Mouse (Mus musculus) G1E (cell line): Measurements from ENCODE around the gene Med9. TPM values are rescaled to one million over a fixed set of nuclear protein-coding genes. Genes with fewer than 3 reads are reported as not detected.
A peak's percentile ranks its signal among the peaks of the same experiment; 100 is the strongest.

Experiments used
- ATAC-seq: 2 replicates; pipeline ENCODE4 v1.8.0; 2016; ENCODE audit warnings: mild to moderate bottlenecking; ENCODE audit not compliant: insufficient number of reproducible peaks, poor library complexity, low FRiP score, severe bottlenecking; ENCODE audit errors: extremely low read depth
- DNase-seq: peaks from one replicate; pipeline ENCODE4 v3.0.0; 2012; ENCODE audit warnings: low spot score
- H3K27me3 ChIP-seq: 2 replicates; pipeline ENCODE4 v1.6.1; 2012; ENCODE audit warnings: mild to moderate bottlenecking, low read length, inconsistent platforms; ENCODE audit not compliant: insufficient read depth
- H3K36me3 ChIP-seq: replicated peaks from 2 replicates; pipeline ENCODE3; 2012; ENCODE audit warnings: mild to moderate bottlenecking, inconsistent platforms
- H3K4me1 ChIP-seq: 2 replicates; pipeline ENCODE4 v1.6.1; 2012; ENCODE audit warnings: low read depth, low read length, inconsistent platforms, mixed read lengths; ENCODE audit not compliant: insufficient read depth
- H3K4me3 ChIP-seq: 2 replicates; pipeline ENCODE4 v1.5.1; 2012; ENCODE audit warnings: low read depth, mild to moderate bottlenecking, inconsistent platforms, low read length, moderate library complexity, mixed read lengths
- H3K9me3 ChIP-seq: replicated peaks from 2 replicates; pipeline ENCODE4 v1.6.1; 2012; ENCODE audit warnings: inconsistent platforms
- CTCF ChIP-seq: IDR thresholded peaks from 2 replicates; pipeline ENCODE4 v1.5.1; 2012; ENCODE audit warnings: low read depth, low read length, inconsistent platforms, mixed read lengths
- GATA1 ChIP-seq: IDR thresholded peaks from 2 replicates; pipeline ENCODE4 v1.6.1; 2012; ENCODE audit warnings: borderline replicate concordance, low read length, inconsistent platforms, mixed read lengths
- GATA2 ChIP-seq: IDR thresholded peaks from 2 replicates; pipeline ENCODE4 v1.6.1; 2012; ENCODE audit warnings: low read depth, low read length, inconsistent platforms, borderline replicate concordance
- POLR2AphosphoS5 ChIP-seq: IDR thresholded peaks from 2 replicates; pipeline ENCODE4 v1.6.1; 2012; ENCODE audit warnings: low read depth, low read length, inconsistent platforms; ENCODE audit not compliant: insufficient replicate concordance
- TAL1 ChIP-seq: conservative IDR thresholded peaks from 2 replicates; pipeline ENCODE4 v1.6.1; 2012; ENCODE audit warnings: low read depth, low read length, inconsistent platforms, mixed read lengths
- polyA plus RNA-seq: library from polyadenylated mRNA; stranded (reverse); fragments of >175 nt; gene quantifications from 2 replicates; pipeline ENCODE4 v1.2.3, GENCODE M21; 2012
- total RNA-seq, 2 experiments: library from RNA; stranded (forward) in 1 of 2; stranded (reverse) in 1 of 2; fragments of 200-1000 nt in 1 of 2; fragments of >200 nt in 1 of 2; fragmentation: Nextera tagmentation in 1 of 2; gene quantifications; 2 replicates each; pipeline ENCODE4 v1.2.3; 2014 to 2017

Med9 gene
- total RNA-seq (2014; fragmentation: Nextera tagmentation) (11.8 and 13.7 TPM in 2 replicates), total RNA-seq (2017) (23.2 and 25.9 TPM in 2 replicates), polyA plus RNA-seq (59.5 and 72.7 TPM in 2 replicates)

- TF ChIP-seq CTCF = no peak
- no peak for TF ChIP-seq TAL1
- TF ChIP-seq POLR2AphosphoS5 = no peak
- TF ChIP-seq GATA2 = no peak
- TF ChIP-seq GATA1 = no peak
- Histone ChIP-seq H3K9me3 (no peaks in the 10 kb centered on the region), H3K4me1 (peaks cover 35% of the 10 kb centered on the region), H3K36me3 (peaks cover 36% of the 10 kb centered on the region), H3K27me3 (no peaks in the 10 kb centered on the region), H3K4me3 (peak within 1 kb of the TSS; percentile 98)
- DNase-seq (peak; percentile 95), ATAC-seq (peak; percentile 28)
These were observed at the start of gene Med9 for GRCm38 (mm10) chr11:59947752-59948400. Gene Med9, plus strand, starts transcription at chr11:59948206.

GRCm38 (mm10) chr11:59899711-59900685 is 48.0 kb upstream of the Med9 start:
- TF ChIP-seq TAL1 = no peak
- TF ChIP-seq CTCF = no peak
- TF ChIP-seq GATA2 = no peak
- no peak for TF ChIP-seq POLR2AphosphoS5
- no peak for TF ChIP-seq GATA1
- peaks cover 67% of the 10 kb centered on the region for H3K27me3 ChIP-seq
- no peaks in the 10 kb centered on the region for H3K36me3 ChIP-seq
- H3K9me3 ChIP-seq = no peaks in the 10 kb centered on the region
- H3K4me3 ChIP-seq = no peak overlapping the region
- H3K4me1 ChIP-seq = peaks cover 13% of the 10 kb centered on the region
- DNase-seq = no peak
- ATAC-seq = no peak

DNA sequence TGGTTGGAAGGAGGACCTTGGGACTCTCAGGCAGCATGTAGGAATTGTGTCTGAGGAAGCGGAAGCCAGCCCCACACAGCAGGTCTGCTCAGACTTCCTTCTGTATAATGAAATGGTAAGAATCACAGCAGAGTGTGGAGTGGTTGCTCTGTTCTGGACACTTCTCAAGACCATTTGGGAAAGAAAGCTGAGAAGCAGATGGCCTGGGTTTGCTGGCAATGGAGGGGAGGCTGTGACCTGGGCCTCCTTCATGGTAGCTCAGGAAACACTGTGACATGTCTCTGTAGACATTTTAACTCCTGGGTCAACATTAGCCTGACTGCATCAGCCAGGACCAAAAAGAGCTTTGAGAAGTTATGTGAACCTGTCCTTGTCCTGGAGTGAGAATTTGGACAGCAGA is 47.0 kb upstream of the Med9 start:
- DNase-seq (no peak), ATAC-seq (no peak)
- Histone ChIP-seq H3K36me3 (no peaks in the 10 kb centered on the region), H3K4me3 (no peak overlapping the region), H3K4me1 (peaks cover 10% of the 10 kb centered on the region), H3K27me3 (peaks cover 65% of the 10 kb centered on the region), H3K9me3 (no peaks in the 10 kb centered on the region)
- TF ChIP-seq POLR2AphosphoS5 = no peak
- TF ChIP-seq TAL1 = no peak
- no peak for TF ChIP-seq GATA2
- TF ChIP-seq CTCF = no peak
- no peak for TF ChIP-seq GATA1

DNA sequence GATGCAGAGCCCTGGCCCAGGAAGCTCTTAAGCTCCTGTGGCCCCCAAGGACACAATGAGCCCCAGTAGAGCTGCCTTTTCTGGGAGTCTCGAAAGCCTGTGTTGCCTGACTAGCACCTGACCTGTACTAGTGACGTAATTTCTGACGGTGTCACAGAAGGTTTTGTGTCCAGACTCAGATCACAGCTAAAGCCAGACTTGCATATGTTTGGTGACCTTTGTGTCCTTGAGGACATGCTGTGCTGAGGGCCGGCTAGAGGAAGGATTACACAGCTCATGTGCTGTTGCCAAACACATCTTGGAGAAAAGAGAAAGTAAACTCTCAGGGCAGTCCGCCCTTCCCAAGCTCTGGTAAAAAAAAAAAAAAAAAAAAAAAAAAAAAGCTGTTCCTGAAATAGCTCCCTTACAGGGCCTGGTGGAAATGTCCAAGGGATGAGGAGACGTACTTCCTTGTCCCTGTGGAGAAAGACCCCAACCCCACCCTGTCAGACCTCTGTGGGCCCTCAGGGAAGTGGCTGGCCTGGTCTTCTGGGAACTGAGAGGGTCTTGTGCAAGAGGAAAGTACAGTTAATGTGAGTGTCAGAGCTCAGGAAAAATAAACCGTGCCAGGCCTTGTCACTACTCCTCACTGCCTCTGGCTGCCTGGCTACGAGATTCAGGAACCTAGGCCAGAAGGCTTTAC is 45.8 kb upstream of the Med9 start:
- Histone ChIP-seq H3K36me3 (no peaks in the 10 kb centered on the region), H3K4me3 (no peak overlapping the region), H3K27me3 (peaks cover 63% of the 10 kb centered on the region), H3K4me1 (peaks cover 10% of the 10 kb centered on the region), H3K9me3 (no peaks in the 10 kb centered on the region)
- DNase-seq (no peak), ATAC-seq (no peak)
- TF ChIP-seq TAL1 (no peak), GATA1 (no peak), POLR2AphosphoS5 (no peak), CTCF (no peak), GATA2 (no peak)

DNA sequence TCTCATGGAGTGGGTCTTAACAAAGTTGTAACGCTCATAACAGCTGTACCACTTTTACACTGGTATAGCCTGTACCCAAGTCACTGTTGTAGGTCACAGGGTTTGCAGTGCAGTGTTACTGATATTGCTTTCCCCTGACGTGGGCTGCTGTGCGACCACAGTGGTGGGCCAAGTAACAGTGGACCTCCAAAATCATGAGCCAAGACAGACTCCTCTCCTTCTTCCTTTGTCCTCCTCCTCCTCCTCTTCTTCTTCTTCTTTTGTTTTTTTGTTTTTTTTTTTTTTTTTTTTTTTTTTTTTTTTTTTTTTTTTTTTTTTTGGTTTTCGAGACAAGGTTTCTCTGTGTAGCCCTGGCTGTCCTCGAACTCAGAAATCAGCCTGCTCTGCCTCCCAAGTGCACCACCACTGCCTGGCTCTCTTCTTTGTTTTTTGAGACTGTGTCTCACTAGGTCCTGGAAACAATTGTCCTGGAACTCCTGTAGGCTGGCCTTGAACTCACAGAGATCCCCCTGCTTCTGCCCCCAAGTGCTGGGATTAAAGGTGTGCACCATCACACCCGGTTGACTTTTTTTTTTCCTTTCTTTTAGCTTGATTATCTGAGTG is 41.4 kb upstream of the Med9 start:
- no peak for ATAC-seq
- no peak for DNase-seq
- TF ChIP-seq POLR2AphosphoS5 (no peak), GATA1 (no peak), CTCF (no peak), GATA2 (no peak), TAL1 (no peak)
- no peak overlapping the region for H3K4me3 ChIP-seq
- peaks cover 38% of the 10 kb centered on the region for H3K27me3 ChIP-seq
- peaks cover 34% of the 10 kb centered on the region for H3K4me1 ChIP-seq
- no peaks in the 10 kb centered on the region for H3K36me3 ChIP-seq
- no peaks in the 10 kb centered on the region; the same call in 1 of the 2 replicates for H3K9me3 ChIP-seq

- no peak for DNase-seq
- Histone ChIP-seq H3K9me3 (no peaks in the 10 kb centered on the region; the same call in 1 of the 2 replicates), H3K27me3 (peaks cover 29% of the 10 kb centered on the region), H3K4me3 (no peak overlapping the region), H3K4me1 (peaks cover 35% of the 10 kb centered on the region), H3K36me3 (no peaks in the 10 kb centered on the region)
- ATAC-seq = no peak
- TF ChIP-seq TAL1 = no peak
- no peak for TF ChIP-seq GATA2
- TF ChIP-seq CTCF = no peak
- no peak for TF ChIP-seq POLR2AphosphoS5
- TF ChIP-seq GATA1 = no peak
These were observed 39.6 kb upstream of the Med9 start for GRCm38 (mm10) chr11:59908446-59908845.
